Mouse (Mus musculus) midbrain, embryonic 16.5 days (tissue): ENCODE measurements around the gene H1foo. TPM values are rescaled to one million over a fixed set of nuclear protein-coding genes. Genes with fewer than 3 reads are reported as not detected.

Experiments
- ATAC-seq: fragments of 200-750 bp; cut with Nextera tagmentation; 2 replicates; pipeline ENCODE4 v1.8.0; 2017; ENCODE audit warnings: moderate TSS enrichment
- H3K27ac ChIP-seq: fragments of 300-500 bp; sonication (generic); 2 replicates; pipeline ENCODE4 v1.5.1; 2014; ENCODE audit warnings: mild to moderate bottlenecking, low read length, mixed read lengths
- H3K27me3 ChIP-seq: fragments of 300-500 bp; sonication (generic); 2 replicates; pipeline ENCODE4 v1.6.1; 2014; ENCODE audit warnings: low read depth, low read length, mixed read lengths; ENCODE audit not compliant: control insufficient read depth, insufficient read depth
- H3K36me3 ChIP-seq: fragments of 300-500 bp; sonication (generic); 2 replicates; pipeline ENCODE4 v1.6.1; 2014; ENCODE audit warnings: mild to moderate bottlenecking, low read length, moderate library complexity, mixed read lengths; ENCODE audit not compliant: control insufficient read depth, insufficient read depth
- H3K4me1 ChIP-seq: fragments of 300-500 bp; sonication (generic); 2 replicates; pipeline ENCODE4 v1.6.1; 2014; ENCODE audit warnings: mild to moderate bottlenecking, low read length, mixed read lengths; ENCODE audit not compliant: control insufficient read depth, insufficient read depth
- H3K4me2 ChIP-seq: fragments of 300-500 bp; sonication (generic); 2 replicates; pipeline ENCODE4 v1.6.1; 2014; ENCODE audit warnings: mild to moderate bottlenecking, low read length, mixed read lengths
- H3K4me3 ChIP-seq: fragments of 300-500 bp; sonication (generic); 2 replicates; pipeline ENCODE4 v1.5.1; 2014; ENCODE audit warnings: low read depth, mild to moderate bottlenecking, low read length, moderate library complexity, mixed read lengths
- H3K9ac ChIP-seq: fragments of 300-500 bp; sonication (generic); 2 replicates; pipeline ENCODE4 v1.6.1; 2014; ENCODE audit warnings: low read depth, low read length, mixed read lengths
- H3K9me3 ChIP-seq: fragments of 300-500 bp; sonication (generic); replicated peaks from 2 replicates; pipeline ENCODE4 v1.6.1; 2014; ENCODE audit warnings: mild to moderate bottlenecking, low read length, mixed read lengths; ENCODE audit not compliant: control insufficient read depth, poor library complexity, severe bottlenecking
- whole genome bisulfite sequencing: fragments of 180-500 bp; shearing (Covaris S2); extraction: QIAGEN DNeasy Blood & Tissue Kit; methylation state at CpG from one replicate; pipeline ENCODE4 v1.1.7; 2014; 5-methylcytosine and 5-hydroxymethylcytosine counted together
- polyA plus RNA-seq: library from polyadenylated mRNA; unstranded; fragments of >200 nt; fragmentation: Nextera tagmentation; extraction: Ambion mirVana; gene quantifications from 2 replicates; pipeline ENCODE4 v1.2.1, GENCODE M21; 2015

The H1foo gene
- polyA plus RNA-seq, 1 experiment from 2014 or later, result not detected

- Histone ChIP-seq H3K4me1 (peaks cover 14% of the 10 kb centered on the region), H3K4me3 (no peak overlapping the region), H3K4me2 (no peak overlapping the region), H3K27me3 (peaks cover 37% of the 10 kb centered on the region), H3K9me3 (no peaks in the 10 kb centered on the region), H3K9ac (no peak overlapping the region), H3K36me3 (no peaks in the 10 kb centered on the region), H3K27ac (no peak overlapping the region)
- ATAC-seq, result no peak
- WGBS, result 34% methylated on average over 6 of the region's 6 CpGs
Observed at GRCm38 (mm10) chr6:115996171-115996851, 51.6 kb downstream of the H1foo start.

- Histone ChIP-seq H3K4me3 (no peak overlapping the region), H3K27me3 (peaks cover 24% of the 10 kb centered on the region), H3K9me3 (no peaks in the 10 kb centered on the region), H3K36me3 (no peaks in the 10 kb centered on the region), H3K9ac (no peak overlapping the region), H3K4me1 (peaks cover 14% of the 10 kb centered on the region), H3K27ac (no peak overlapping the region), H3K4me2 (no peak overlapping the region)
- WGBS, result 14% methylated on average over 3 of the region's 3 CpGs
- no peak for ATAC-seq
Observed at GRCm38 (mm10) chr6:115997726-115998311, 53.1 kb downstream of the H1foo start.

- no peak overlapping the region for H3K9ac ChIP-seq
- H3K4me2 ChIP-seq, result no peak overlapping the region
- peaks cover 9% of the 10 kb centered on the region for H3K4me1 ChIP-seq
- H3K27me3 ChIP-seq, result peaks cover 14% of the 10 kb centered on the region
- no peak for ATAC-seq
- no peaks in the 10 kb centered on the region for H3K36me3 ChIP-seq
- no peak overlapping the region for H3K4me3 ChIP-seq
- no peaks in the 10 kb centered on the region for H3K9me3 ChIP-seq
- WGBS, result 72% methylated on average over 7 of the region's 7 CpGs
- H3K27ac ChIP-seq, result no peak overlapping the region
Observed at GRCm38 (mm10) chr6:115998758-115999157, 54.0 kb downstream of the H1foo start.

- ATAC-seq, result no peak
Observed at GRCm38 (mm10) chr6:115999227-115999626, 54.5 kb downstream of the H1foo start.

More at GRCm38 (mm10) chr6:115999227-115999626, 54.5 kb downstream of the H1foo start:
- Histone ChIP-seq H3K9me3 (no peaks in the 10 kb centered on the region), H3K27ac (no peak overlapping the region), H3K9ac (no peak overlapping the region), H3K36me3 (no peaks in the 10 kb centered on the region), H3K27me3 (peaks cover 10% of the 10 kb centered on the region), H3K4me3 (no peak overlapping the region), H3K4me1 (peaks cover 5% of the 10 kb centered on the region), H3K4me2 (no peak overlapping the region)
- whole genome bisulfite sequencing, result 84% methylated on average over 2 of the region's 2 CpGs

Other genes with a start within 250 kb of the H1foo start
- gene Tmem40, start 182.5 kb upstream of the H1foo start, polyA plus RNA-seq, result 0.85 and 1.3 TPM in 2 replicates
- gene Cand2, start 170.4 kb upstream of the H1foo start, polyA plus RNA-seq, result 9.8 and 10.3 TPM in 2 replicates
- gene Rpl32, start 136.2 kb upstream of the H1foo start, polyA plus RNA-seq, result 855 and 922 TPM in 2 replicates
- 3.1 and 3.2 TPM in 2 replicates for gene Efcab12, start 106.5 kb upstream of the H1foo start, polyA plus RNA-seq
- 8.9 and 10.1 TPM in 2 replicates for gene Mbd4, start 91.6 kb upstream of the H1foo start, polyA plus RNA-seq
- 35.2 and 36.8 TPM in 2 replicates for gene Ift122, start 91.5 kb upstream of the H1foo start, polyA plus RNA-seq
- gene Rho, start 13.2 kb upstream of the H1foo start, polyA plus RNA-seq, result 0.14 and 0.36 TPM in 2 replicates
- 7.5 and 7.7 TPM in 2 replicates for gene Plxnd1, start 50.1 kb downstream of the H1foo start, polyA plus RNA-seq
- 27.1 and 30.8 TPM in 2 replicates for gene Tmcc1, start 248.5 kb downstream of the H1foo start, polyA plus RNA-seq